Mouse (Mus musculus) limb, embryonic 12.5 days (tissue): ENCODE measurements around the gene Lpar3. TPM values are rescaled to one million over a fixed set of nuclear protein-coding genes. Genes with fewer than 3 reads are reported as not detected.

Source experiments
- ATAC-seq: fragments of 200-750 bp; cut with Nextera tagmentation; 2 replicates; pipeline ENCODE4 v1.8.0; 2017; ENCODE audit warnings: low read depth, moderate TSS enrichment; ENCODE audit not compliant: insufficient number of reproducible peaks, insufficient read depth, low FRiP score, low TSS enrichment
- H3K27ac ChIP-seq: fragments of 300-500 bp; sonication (generic); 2 replicates; pipeline ENCODE4 v1.5.1; 2016; ENCODE audit warnings: mild to moderate bottlenecking, moderate library complexity
- H3K27me3 ChIP-seq: fragments of 300-500 bp; sonication (generic); 2 replicates; pipeline ENCODE4 v1.6.1; 2016; ENCODE audit warnings: mild to moderate bottlenecking, moderate library complexity
- H3K36me3 ChIP-seq: fragments of 300-500 bp; sonication (generic); 2 replicates; pipeline ENCODE4 v1.6.1; 2016; ENCODE audit warnings: mild to moderate bottlenecking, moderate library complexity
- H3K4me1 ChIP-seq: fragments of 300-500 bp; sonication (generic); replicated peaks from 2 replicates; pipeline ENCODE4 v1.6.1; 2016
- H3K4me2 ChIP-seq: fragments of 300-500 bp; sonication (generic); 2 replicates; pipeline ENCODE4 v1.6.1; 2016; ENCODE audit warnings: mild to moderate bottlenecking, moderate library complexity
- H3K4me3 ChIP-seq: fragments of 300-500 bp; sonication (generic); replicated peaks from 2 replicates; pipeline ENCODE4 v1.5.1; 2016; ENCODE audit warnings: mild to moderate bottlenecking
- H3K9ac ChIP-seq: fragments of 300-500 bp; sonication (generic); replicated peaks from 2 replicates; pipeline ENCODE4 v1.6.1; 2016; ENCODE audit warnings: mild to moderate bottlenecking, moderate library complexity
- H3K9me3 ChIP-seq: fragments of 300-500 bp; sonication (generic); 2 replicates; pipeline ENCODE4 v1.6.1; 2016; ENCODE audit warnings: mild to moderate bottlenecking, moderate library complexity
- WGBS: fragments of 180-500 bp; shearing (Covaris S2); methylation state at CpG from one replicate; pipeline ENCODE4 v1.1.7; 2016; 5-methylcytosine and 5-hydroxymethylcytosine counted together
- polyA plus RNA-seq: library from polyadenylated mRNA; unstranded; fragments of >200 nt; fragmentation: Nextera tagmentation; extraction: Ambion mirVana; gene quantifications from 2 replicates; pipeline ENCODE4 v1.2.1, GENCODE M21; 2016

Lpar3 gene
- polyA plus RNA-seq, 1 experiment from 2014 or later: 0.64 TPM

DNA sequence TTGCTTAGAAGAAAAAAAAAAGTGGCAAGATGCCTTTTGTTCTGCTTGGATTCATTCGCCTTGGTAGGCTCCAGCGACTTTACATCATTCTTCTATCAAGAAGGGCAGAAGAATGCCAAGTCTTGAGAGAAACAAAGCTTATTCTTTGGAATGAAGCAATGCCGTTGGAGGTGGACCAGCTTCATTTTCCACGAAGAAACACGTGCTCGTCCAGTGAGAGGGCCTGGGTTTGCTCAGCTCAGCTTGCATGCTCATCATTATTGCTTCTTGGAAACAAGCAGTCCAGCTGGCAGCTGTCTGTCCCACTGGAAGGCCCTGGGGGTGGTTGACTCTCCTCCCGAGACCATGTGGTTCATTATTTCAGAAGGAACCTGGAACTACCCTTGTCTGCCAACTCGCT lies 94.7 kb downstream of the Lpar3 start:
- Histone ChIP-seq H3K27ac (no peak overlapping the region), H3K36me3 (no peaks in the 10 kb centered on the region), H3K9me3 (no peaks in the 10 kb centered on the region), H3K27me3 (peaks cover 3% of the 10 kb centered on the region; the same call in 1 of the 2 replicates), H3K9ac (no peak overlapping the region), H3K4me2 (no peak overlapping the region), H3K4me1 (peaks cover 17% of the 10 kb centered on the region), H3K4me3 (no peak overlapping the region)
- WGBS: 89% methylated on average over 8 of the region's 8 CpGs
- ATAC-seq: no peak

DNA sequence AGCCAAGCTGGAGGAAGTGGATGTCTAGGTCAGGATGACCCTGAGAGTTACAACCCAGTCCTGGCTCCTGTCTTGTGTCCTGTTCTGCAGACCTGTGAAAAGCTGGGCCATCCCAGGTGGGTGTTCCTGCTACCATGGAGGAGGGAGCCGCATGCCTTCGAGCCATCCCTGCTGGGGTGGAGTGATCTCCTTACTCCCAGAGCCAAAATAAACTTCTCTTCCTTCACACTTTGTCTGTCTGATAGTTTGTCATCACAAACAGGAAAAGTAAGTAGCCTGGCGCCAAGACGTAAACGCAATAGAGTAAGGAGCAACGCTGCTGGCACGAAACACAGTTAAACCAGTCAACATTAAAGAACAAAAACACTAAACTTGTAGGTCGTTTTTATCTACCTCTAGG lies 95.5 kb downstream of the Lpar3 start:
- no peak for ATAC-seq
- Histone ChIP-seq H3K27ac (no peak overlapping the region), H3K36me3 (no peaks in the 10 kb centered on the region), H3K9me3 (no peaks in the 10 kb centered on the region), H3K4me2 (no peak overlapping the region), H3K4me3 (no peak overlapping the region), H3K4me1 (peaks cover 13% of the 10 kb centered on the region), H3K9ac (no peak overlapping the region), H3K27me3 (peaks cover 5% of the 10 kb centered on the region; the same call in 1 of the 2 replicates)
- WGBS: 83% methylated on average over 8 of the region's 8 CpGs

DNA sequence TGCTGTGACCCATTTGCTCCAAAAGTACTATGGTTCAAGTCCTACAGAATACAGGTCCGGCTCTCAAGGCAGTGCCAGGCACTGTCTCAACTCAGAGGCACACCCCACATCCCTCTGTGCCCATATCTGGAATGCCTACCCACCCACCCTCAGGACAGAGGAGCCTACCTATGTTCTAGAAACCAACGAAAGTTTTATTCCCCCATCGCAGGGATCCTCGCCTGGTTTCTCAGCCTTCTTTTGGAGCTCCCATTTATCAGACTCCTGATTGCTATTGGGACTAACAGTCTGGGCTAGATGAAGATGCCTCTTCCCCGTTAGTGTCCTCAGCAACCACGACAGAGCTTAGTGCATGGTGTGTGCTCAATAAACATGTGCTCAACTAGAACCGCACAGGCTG lies 96.6 kb downstream of the Lpar3 start:
- H3K36me3 ChIP-seq: no peaks in the 10 kb centered on the region
- H3K9me3 ChIP-seq: no peaks in the 10 kb centered on the region
- no peak overlapping the region for H3K4me3 ChIP-seq
- 89% methylated on average over 7 of the region's 7 CpGs for WGBS
- no peak overlapping the region for H3K9ac ChIP-seq
- peaks cover 10% of the 10 kb centered on the region for H3K4me1 ChIP-seq
- no peak for ATAC-seq
- H3K4me2 ChIP-seq: no peak overlapping the region
- no peak overlapping the region for H3K27ac ChIP-seq
- H3K27me3 ChIP-seq: peaks cover 5% of the 10 kb centered on the region; the same call in 1 of the 2 replicates

GRCm38 (mm10) chr3:146317911-146318310 lies 97.1 kb downstream of the Lpar3 start:
- Histone ChIP-seq H3K27ac (no peak overlapping the region), H3K36me3 (no peaks in the 10 kb centered on the region), H3K4me2 (no peak overlapping the region), H3K9ac (no peak overlapping the region), H3K4me1 (peaks cover 10% of the 10 kb centered on the region), H3K9me3 (no peaks in the 10 kb centered on the region), H3K27me3 (peaks cover 5% of the 10 kb centered on the region; the same call in 1 of the 2 replicates), H3K4me3 (no peak overlapping the region)
- WGBS: 88% methylated on average over 12 of the region's 12 CpGs
- no peak for ATAC-seq

DNA sequence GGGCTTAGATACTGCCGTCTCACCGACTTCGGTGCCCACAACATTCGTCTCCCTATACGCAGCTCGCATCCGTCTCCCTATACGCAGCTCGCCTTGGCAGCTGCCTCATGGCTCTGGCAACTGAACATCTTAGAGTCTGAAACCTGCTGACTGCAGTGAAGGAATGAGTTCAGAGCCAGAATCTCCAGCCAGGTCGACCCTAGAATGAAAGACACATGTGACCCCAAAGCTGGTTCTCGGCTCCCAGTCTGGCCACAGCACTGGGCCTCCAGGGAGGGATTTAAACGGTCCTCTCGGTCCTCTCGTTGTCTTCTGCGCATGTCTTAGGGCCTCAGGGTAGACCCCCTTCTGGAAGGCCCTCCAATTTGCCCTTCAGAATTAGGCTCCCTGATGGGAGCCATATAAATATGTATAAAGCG lies 97.8 kb downstream of the Lpar3 start:
- H3K27me3 ChIP-seq: peaks cover 5% of the 10 kb centered on the region; the same call in 1 of the 2 replicates
- H3K4me1 ChIP-seq: peaks cover 10% of the 10 kb centered on the region
- H3K36me3 ChIP-seq: no peaks in the 10 kb centered on the region
- H3K9ac ChIP-seq: no peak overlapping the region
- 30% methylated on average over 16 of the region's 16 CpGs for WGBS
- peak overlapping the region; percentile 37 for H3K4me2 ChIP-seq
- no peaks in the 10 kb centered on the region for H3K9me3 ChIP-seq
- ATAC-seq: no peak
- no peak overlapping the region for H3K27ac ChIP-seq
- H3K4me3 ChIP-seq: no peak overlapping the region

DNA sequence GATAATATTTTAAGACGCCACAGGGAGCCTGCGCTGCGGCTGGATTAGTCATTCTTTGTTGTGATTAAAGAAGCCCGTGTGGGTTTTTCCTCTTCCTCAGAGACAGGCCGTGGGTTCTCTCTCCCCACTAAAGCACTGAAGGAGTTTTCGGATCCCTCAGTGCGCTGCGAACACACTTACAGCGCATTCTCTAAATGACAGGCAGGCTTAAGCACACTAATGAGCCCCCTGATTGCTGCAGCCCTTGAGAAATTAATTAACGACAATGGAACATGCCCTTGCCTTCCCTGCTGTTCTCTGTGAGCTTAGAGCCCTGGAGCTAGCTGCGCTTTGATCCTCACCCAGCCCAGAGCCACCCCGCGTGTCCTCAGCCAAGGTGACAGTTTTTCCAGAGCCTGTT lies 98.2 kb downstream of the Lpar3 start:
- ATAC-seq: no peak
- no peaks in the 10 kb centered on the region for H3K36me3 ChIP-seq
- peaks cover 5% of the 10 kb centered on the region; the same call in 1 of the 2 replicates for H3K27me3 ChIP-seq
- no peak overlapping the region for H3K27ac ChIP-seq
- 0 out of 2 replicates have a peak overlapping the region, but pooled peaks have one; percentile 12 for H3K9ac ChIP-seq
- no peak overlapping the region for H3K4me3 ChIP-seq
- H3K4me2 ChIP-seq: peak overlapping the region; percentile 37
- 25% methylated on average over 13 of the region's 13 CpGs for WGBS
- H3K9me3 ChIP-seq: no peaks in the 10 kb centered on the region
- peaks cover 10% of the 10 kb centered on the region for H3K4me1 ChIP-seq

GRCm38 (mm10) chr3:146319503-146319902 lies 98.7 kb downstream of the Lpar3 start:
- Histone ChIP-seq H3K9ac (no peak overlapping the region), H3K27me3 (peaks cover 5% of the 10 kb centered on the region; the same call in 1 of the 2 replicates), H3K4me2 (no peak overlapping the region; the same call in 1 of the 2 replicates), H3K9me3 (no peaks in the 10 kb centered on the region), H3K4me1 (peaks cover 10% of the 10 kb centered on the region), H3K27ac (no peak overlapping the region), H3K36me3 (no peaks in the 10 kb centered on the region), H3K4me3 (no peak overlapping the region)
- 75% methylated on average over 14 of the region's 14 CpGs for WGBS
- no peak for ATAC-seq

DNA sequence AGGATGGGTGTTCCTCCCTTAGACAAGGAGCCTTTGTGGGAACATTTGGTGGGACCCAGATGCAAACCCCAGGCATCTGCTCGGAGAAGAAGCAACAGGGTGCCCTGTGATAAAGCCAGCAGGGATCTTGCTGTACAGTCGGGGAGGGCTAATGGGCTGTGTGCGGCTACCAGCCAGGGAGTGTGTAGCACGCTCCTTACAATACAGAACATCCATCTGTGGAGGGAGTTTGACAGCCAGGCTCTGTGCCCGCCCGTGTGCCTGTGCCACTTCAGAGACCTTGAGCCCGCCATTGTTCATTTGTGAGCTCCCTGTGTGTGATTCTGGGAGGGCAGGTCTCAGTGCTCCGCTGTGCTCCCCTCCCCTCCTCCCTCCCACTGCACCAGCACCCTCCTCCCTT lies 104.2 kb downstream of the Lpar3 start:
- WGBS: 78% methylated on average over 8 of the region's 8 CpGs
- peaks cover 12% of the 10 kb centered on the region for H3K27me3 ChIP-seq

GRCm38 (mm10) chr3:146326743-146327536 lies 106.2 kb downstream of the Lpar3 start:
- Histone ChIP-seq H3K4me1 (peaks cover 14% of the 10 kb centered on the region), H3K36me3 (no peaks in the 10 kb centered on the region), H3K27me3 (peaks cover 7% of the 10 kb centered on the region; the same call in 1 of the 2 replicates), H3K27ac (no peak overlapping the region), H3K4me2 (peak overlapping the region; percentile 70), H3K9ac (no peak overlapping the region), H3K4me3 (peak overlapping the region; percentile 38), H3K9me3 (no peaks in the 10 kb centered on the region)
- 41% methylated on average over 16 of the region's 17 CpGs for WGBS
- ATAC-seq: no peak

More for the DNA sequence above, 104.2 kb downstream of the Lpar3 start:
- no peaks in the 10 kb centered on the region for H3K9me3 ChIP-seq
- H3K36me3 ChIP-seq: no peaks in the 10 kb centered on the region
- H3K4me3 ChIP-seq: no peak overlapping the region
- peaks cover 14% of the 10 kb centered on the region for H3K4me1 ChIP-seq
- no peak overlapping the region for H3K9ac ChIP-seq
- H3K27ac ChIP-seq: no peak overlapping the region
- H3K4me2 ChIP-seq: no peak overlapping the region
- ATAC-seq: no peak

GRCm38 (mm10) chr3:146327537-146328255 lies 106.9 kb downstream of the Lpar3 start:
- Histone ChIP-seq H3K36me3 (no peaks in the 10 kb centered on the region), H3K9me3 (no peaks in the 10 kb centered on the region), H3K4me2 (peak overlapping the region; percentile 70), H3K27ac (no peak overlapping the region), H3K27me3 (peaks cover 7% of the 10 kb centered on the region; the same call in 1 of the 2 replicates), H3K4me1 (peaks cover 14% of the 10 kb centered on the region), H3K4me3 (peak overlapping the region; percentile 38), H3K9ac (peak overlapping the region; percentile 56)
- WGBS: 2% methylated on average over 13 of the region's 13 CpGs
- peak; percentile 78; the same call in 1 of the 2 replicates for ATAC-seq

GRCm38 (mm10) chr3:146328749-146329148 lies 108.0 kb downstream of the Lpar3 start:
- Histone ChIP-seq H3K4me3 (no peak overlapping the region), H3K36me3 (no peaks in the 10 kb centered on the region)

More at GRCm38 (mm10) chr3:146328749-146329148, 108.0 kb downstream of the Lpar3 start:
- ATAC-seq: no peak
- Histone ChIP-seq H3K4me2 (peak overlapping the region; percentile 70), H3K27me3 (peaks cover 7% of the 10 kb centered on the region; the same call in 1 of the 2 replicates), H3K9ac (no peak overlapping the region), H3K4me1 (peaks cover 14% of the 10 kb centered on the region), H3K27ac (no peak overlapping the region), H3K9me3 (no peaks in the 10 kb centered on the region)
- WGBS: 15% methylated on average over 13 of the region's 13 CpGs
